Mouse (Mus musculus) bone marrow macrophage, adult 2 months (primary cell): Measurements from ENCODE around the gene Rftn1.

Source experiments
- CTCF ChIP-seq: IDR thresholded peaks from 2 replicates; pipeline ENCODE4 v1.5.1; 2012; ENCODE audit warnings: low read depth, mild to moderate bottlenecking, low read length, moderate library complexity
- POLR2A ChIP-seq: IDR thresholded peaks from 2 replicates; pipeline ENCODE4 v1.6.1; 2012; ENCODE audit warnings: mild to moderate bottlenecking, low read depth, low read length, borderline replicate concordance

DNA sequence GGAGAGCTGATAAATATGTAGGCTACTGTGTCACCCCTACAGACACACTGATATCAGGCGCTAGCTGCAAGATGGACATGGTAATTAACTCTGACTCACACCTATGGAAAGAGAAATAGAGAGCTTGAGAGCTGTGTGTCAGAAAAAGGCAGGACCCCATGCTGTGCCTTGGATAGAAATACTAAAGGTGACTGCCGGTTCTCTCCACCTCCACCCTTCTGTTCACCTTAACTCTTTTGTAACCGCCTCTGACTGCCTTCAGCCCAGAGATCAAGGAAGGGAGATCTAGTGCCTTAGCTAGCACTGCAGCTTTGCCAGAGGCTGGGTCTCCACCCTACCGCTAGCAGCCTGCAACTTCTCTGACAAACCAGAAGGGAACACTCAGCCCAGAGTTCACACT lies 187.3 kb downstream of the Rftn1 start:
- TF ChIP-seq CTCF (no peak), POLR2A (no peak)
